Mouse (Mus musculus): ENCODE measurements around the gene Eci1. TPM values are rescaled to one million over a fixed set of nuclear protein-coding genes. Genes with fewer than 3 reads are reported as not detected.

The Eci1 gene
- 67.5 and 76.3 TPM in 2 replicates for polyA plus RNA-seq (2015; fragmentation: Nextera tagmentation; extraction: Ambion mirVana)

DNA sequence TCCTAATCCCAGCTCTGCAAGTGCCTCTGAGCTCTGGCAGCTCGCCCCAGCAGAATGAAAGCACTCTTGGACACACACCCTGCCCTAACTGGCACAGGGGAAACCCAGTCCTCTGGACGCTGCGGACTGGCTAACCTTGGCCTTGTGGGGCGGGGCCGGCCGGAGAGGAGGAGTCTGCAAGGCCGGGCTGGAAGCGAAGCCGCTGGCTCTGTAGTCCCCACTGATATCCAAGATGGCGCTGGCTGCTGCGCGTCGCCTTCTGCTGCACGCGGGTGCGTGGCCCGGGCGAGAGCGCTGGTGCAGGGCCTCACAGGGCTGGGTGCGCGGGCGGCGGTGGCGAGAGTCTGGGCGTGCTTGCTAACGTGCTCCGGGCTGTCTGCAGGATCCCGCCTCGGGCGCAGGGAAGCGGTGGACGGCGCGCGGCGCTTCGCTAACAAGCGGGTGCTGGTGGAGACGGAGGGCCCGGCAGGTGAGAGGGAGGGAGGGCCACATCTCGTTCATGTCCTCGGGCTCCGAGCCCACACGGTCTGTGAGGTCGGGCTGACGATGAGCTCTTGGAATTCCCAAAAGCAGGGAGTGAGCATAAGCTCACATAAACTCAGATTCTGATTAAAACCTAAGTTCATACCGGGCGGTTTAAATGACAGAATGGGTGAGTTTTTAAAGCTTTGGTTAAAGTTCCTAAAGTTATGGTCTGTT, at the start of gene Eci1:
Eci1 (plus strand) TSS at position 171 of the 699 bp plus-strand sequence.

GRCm38 (mm10) chr17:24414230-24414976, 12.0 kb upstream of the Eci1 start, which contains the start of gene Rnps1:
Rnps1 (plus strand) TSS chr17:24414565.

DNA sequence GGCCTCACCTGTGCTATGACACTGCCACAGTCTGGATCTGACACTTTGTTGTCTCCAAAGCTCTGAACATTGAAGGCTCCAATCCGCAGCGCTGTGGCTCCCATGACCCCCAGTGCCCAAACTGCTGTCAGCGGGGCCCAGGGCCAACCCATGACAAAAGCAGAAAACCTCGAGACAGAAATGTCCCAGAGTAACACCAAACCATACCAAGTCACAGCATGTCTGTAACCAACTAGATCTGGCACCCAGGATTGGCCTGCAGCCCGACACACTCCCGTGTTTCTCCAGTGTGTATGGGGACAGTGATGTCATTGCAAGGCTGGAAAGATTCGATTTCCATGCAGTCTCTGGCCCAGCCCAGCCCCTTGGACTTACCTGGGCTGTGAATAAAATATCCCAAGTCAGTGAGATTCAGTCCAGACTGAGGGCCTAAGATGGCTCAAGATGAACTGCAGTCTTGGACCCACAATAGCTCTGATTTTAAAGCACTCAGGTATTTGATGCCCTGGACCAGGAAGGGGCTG, 16.3 kb downstream of the Eci1 start, which contains the start of gene Dnase1l2:
Dnase1l2 (minus strand) TSS at position 474 of the 524 bp plus-strand sequence.

DNA sequence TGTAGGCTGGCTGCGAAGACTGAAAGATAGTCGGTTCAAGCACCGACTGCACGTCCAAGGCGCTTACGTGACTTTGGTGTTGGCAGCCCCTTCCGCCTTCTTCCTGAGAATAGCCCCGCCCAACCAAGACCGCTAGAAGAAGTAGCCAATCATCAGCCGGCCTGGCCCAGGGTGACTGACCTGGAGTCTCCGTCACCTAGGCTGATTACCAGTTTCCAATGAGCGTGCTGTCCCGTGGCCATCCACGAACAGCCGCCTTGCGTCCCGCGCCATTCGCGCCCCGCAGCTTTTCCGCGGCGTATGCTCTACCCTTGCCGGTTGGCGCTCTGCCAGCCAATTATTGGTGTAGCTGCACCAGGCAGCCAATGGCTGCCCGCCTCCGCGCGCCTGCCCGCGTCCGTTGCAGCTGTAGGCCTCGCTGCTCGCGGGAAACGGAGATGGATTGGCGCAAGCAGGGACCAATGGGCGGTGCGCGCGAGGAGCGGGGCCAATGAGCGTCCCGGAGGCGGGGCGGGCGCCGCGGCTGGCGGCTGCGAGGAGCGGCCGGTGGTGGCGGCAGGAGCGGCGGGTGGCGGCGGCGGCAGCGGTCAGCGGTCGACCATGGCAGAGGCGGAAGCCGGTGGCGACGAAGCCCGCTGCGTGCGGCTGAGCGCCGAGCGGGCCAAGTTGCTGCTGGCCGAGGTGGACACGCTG, 43.6 kb downstream of the Eci1 start, which contains the start of the genes E4f1 and Pgp:
E4f1 (minus strand) TSS at position 404 of the 693 bp plus-strand sequence.
Pgp (plus strand) TSS at position 483 of the 693 bp plus-strand sequence.

GRCm38 (mm10) chr17:24473612-24474275, 47.3 kb downstream of the Eci1 start, which contains the start of gene Bricd5:
Bricd5 (plus strand) TSS chr17:24473884.

GRCm38 (mm10) chr17:24478663-24479380, 52.4 kb downstream of the Eci1 start, which contains the start of gene Mlst8:
Mlst8 (minus strand) TSS chr17:24479078.

DNA sequence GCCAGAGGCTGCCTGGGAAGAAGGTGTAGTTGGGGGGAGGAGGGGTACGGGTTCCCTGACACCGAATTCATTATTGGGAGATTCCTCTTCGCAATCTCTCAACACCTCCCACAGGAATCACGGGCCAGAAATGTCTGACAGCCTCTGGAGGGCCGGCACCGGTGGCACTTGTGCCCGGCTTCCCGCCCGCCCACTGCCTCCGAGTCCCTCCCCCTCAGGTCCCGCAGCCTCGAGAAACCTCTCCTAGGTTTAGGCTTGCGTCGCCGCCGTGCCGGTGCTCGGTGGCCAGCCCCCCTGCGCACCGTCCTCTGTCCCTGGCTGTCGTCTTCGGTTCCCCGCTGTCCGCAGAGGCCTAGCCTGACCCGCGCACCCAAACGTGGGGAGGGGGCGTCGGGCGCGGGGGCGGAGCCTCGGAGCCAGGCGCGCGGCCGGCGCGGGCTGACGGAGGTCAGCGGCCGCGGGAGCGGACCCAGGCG, 61.8 kb downstream of the Eci1 start, which contains the start of gene Caskin1:
Caskin1 (plus strand) TSS at position 416 of the 476 bp plus-strand sequence.

Other genes with a start within 250 kb of the Eci1 start
- gene Tbc1d24, start 221.1 kb upstream of the Eci1 start, polyA plus RNA-seq (2015; fragmentation: Nextera tagmentation; extraction: Ambion mirVana) = 20.0 and 23.7 TPM in 2 replicates
- 6.5 and 6.6 TPM in 2 replicates for gene Ntn3, start 217.1 kb upstream of the Eci1 start, polyA plus RNA-seq (2015; fragmentation: Nextera tagmentation; extraction: Ambion mirVana)
- 9.1 and 9.7 TPM in 2 replicates for gene Tedc2, start 205.8 kb upstream of the Eci1 start, polyA plus RNA-seq (2015; fragmentation: Nextera tagmentation; extraction: Ambion mirVana)
- gene Ccnf, start 175.2 kb upstream of the Eci1 start, polyA plus RNA-seq (2015; fragmentation: Nextera tagmentation; extraction: Ambion mirVana) = 5.6 and 8.1 TPM in 2 replicates
- gene Abca17, start 75.6 kb upstream of the Eci1 start, polyA plus RNA-seq (2015; fragmentation: Nextera tagmentation; extraction: Ambion mirVana) = 1.4 and 1.8 TPM in 2 replicates
- 28.5 and 29.8 TPM in 2 replicates for gene Abca3, start 74.7 kb upstream of the Eci1 start, polyA plus RNA-seq (2015; fragmentation: Nextera tagmentation; extraction: Ambion mirVana)
- gene Rnps1, start 12.1 kb upstream of the Eci1 start, polyA plus RNA-seq (2015; fragmentation: Nextera tagmentation; extraction: Ambion mirVana) = 224 and 246 TPM in 2 replicates
- 2.2 and 2.7 TPM in 2 replicates for gene Dnase1l2, start 16.5 kb downstream of the Eci1 start, polyA plus RNA-seq (2015; fragmentation: Nextera tagmentation; extraction: Ambion mirVana)
- gene E4f1, start 43.7 kb downstream of the Eci1 start, polyA plus RNA-seq (2015; fragmentation: Nextera tagmentation; extraction: Ambion mirVana) = 33.1 and 43.4 TPM in 2 replicates
- 108 and 113 TPM in 2 replicates for gene Pgp, start 43.8 kb downstream of the Eci1 start, polyA plus RNA-seq (2015; fragmentation: Nextera tagmentation; extraction: Ambion mirVana)
- 2.1 and 3.0 TPM in 2 replicates for gene Bricd5, start 47.2 kb downstream of the Eci1 start, polyA plus RNA-seq (2015; fragmentation: Nextera tagmentation; extraction: Ambion mirVana)
- 24.4 and 25.9 TPM in 2 replicates for gene Mlst8, start 52.4 kb downstream of the Eci1 start, polyA plus RNA-seq (2015; fragmentation: Nextera tagmentation; extraction: Ambion mirVana)
- 62.8 and 68.5 TPM in 2 replicates for gene Caskin1, start 62.0 kb downstream of the Eci1 start, polyA plus RNA-seq (2015; fragmentation: Nextera tagmentation; extraction: Ambion mirVana)
- 50.6 and 60.2 TPM in 2 replicates for gene Traf7, start 101.3 kb downstream of the Eci1 start, polyA plus RNA-seq (2015; fragmentation: Nextera tagmentation; extraction: Ambion mirVana)
- gene Rab26, start 107.6 kb downstream of the Eci1 start, polyA plus RNA-seq (2015; fragmentation: Nextera tagmentation; extraction: Ambion mirVana) = 12.8 and 13.8 TPM in 2 replicates
- 23.6 and 24.9 TPM in 2 replicates for gene Pkd1, start 123.2 kb downstream of the Eci1 start, polyA plus RNA-seq (2015; fragmentation: Nextera tagmentation; extraction: Ambion mirVana)
- gene Tsc2, start 206.0 kb downstream of the Eci1 start, polyA plus RNA-seq (2015; fragmentation: Nextera tagmentation; extraction: Ambion mirVana) = 45.5 and 59.7 TPM in 2 replicates
- gene Nthl1, start 206.0 kb downstream of the Eci1 start, polyA plus RNA-seq (2015; fragmentation: Nextera tagmentation; extraction: Ambion mirVana) = 6.5 and 6.9 TPM in 2 replicates
- 82.2 and 84.4 TPM in 2 replicates for gene Slc9a3r2, start 223.7 kb downstream of the Eci1 start, polyA plus RNA-seq (2015; fragmentation: Nextera tagmentation; extraction: Ambion mirVana)
- gene Npw, start 231.8 kb downstream of the Eci1 start, polyA plus RNA-seq (2015; fragmentation: Nextera tagmentation; extraction: Ambion mirVana) = 0.93 and 1.2 TPM in 2 replicates
- 13.9 and 18.2 TPM in 2 replicates for gene Zfp598, start 243.0 kb downstream of the Eci1 start, polyA plus RNA-seq (2015; fragmentation: Nextera tagmentation; extraction: Ambion mirVana)